Mouse (Mus musculus): ENCODE data around the gene Zdhhc14. TPM values are rescaled to one million over a fixed set of nuclear protein-coding genes. Genes with fewer than 3 reads are reported as not detected.

Zdhhc14 gene
- polyA plus RNA-seq, 1 experiment from 2014 or later, result 1.6 TPM

- 70% methylated on average over 10 of the region's 12 CpGs for WGBS (ENCODE audit: insufficient replicate concordance)
- no peak overlapping the region for H3K9ac ChIP-seq (ENCODE audit: low read depth, low read length)
- ATAC-seq (replicated peaks; ENCODE audit: insufficient number of reproducible peaks, low FRiP score, low TSS enrichment), result no peak
- no peaks in the 10 kb centered on the region for H3K36me3 ChIP-seq (ENCODE audit: control insufficient read depth, insufficient read depth, low read length)
- H3K9me3 ChIP-seq (replicated peaks; ENCODE audit: control insufficient read depth, low read length), result no peaks in the 10 kb centered on the region
- H3K4me1 ChIP-seq (ENCODE audit: control insufficient read depth, insufficient read depth, low read length), result no peaks in the 10 kb centered on the region
- H3K27me3 ChIP-seq (ENCODE audit: control insufficient read depth, insufficient read depth, low read length), result no peaks in the 10 kb centered on the region
- no peak overlapping the region for H3K4me2 ChIP-seq
- H3K27ac ChIP-seq (ENCODE audit: low read depth, low read length), result no peak overlapping the region
- no peak overlapping the region for H3K4me3 ChIP-seq (ENCODE audit: low read depth, low read length)
Measured at GRCm38 (mm10) chr17:5536259-5537094, 44.1 kb downstream of the Zdhhc14 start.

- WGBS (ENCODE audit: insufficient replicate concordance), result 61% methylated on average over 11 of the region's 11 CpGs
Measured at GRCm38 (mm10) chr17:5537095-5537575, 44.8 kb downstream of the Zdhhc14 start.

GRCm38 (mm10) chr17:5542177-5542576 lies 49.8 kb downstream of the Zdhhc14 start:
- no peak for ATAC-seq (replicated peaks; ENCODE audit: insufficient number of reproducible peaks, low FRiP score, low TSS enrichment)
- WGBS (ENCODE audit: insufficient replicate concordance), result 82% methylated on average over 2 of the region's 2 CpGs
- H3K4me2 ChIP-seq, result no peak overlapping the region
- H3K4me1 ChIP-seq (ENCODE audit: control insufficient read depth, insufficient read depth, low read length), result no peaks in the 10 kb centered on the region
- H3K4me3 ChIP-seq (ENCODE audit: low read depth, low read length), result no peak overlapping the region
- H3K27me3 ChIP-seq (ENCODE audit: control insufficient read depth, insufficient read depth, low read length), result no peaks in the 10 kb centered on the region
- no peak overlapping the region for H3K27ac ChIP-seq (ENCODE audit: low read depth, low read length)
- H3K36me3 ChIP-seq (ENCODE audit: control insufficient read depth, insufficient read depth, low read length), result no peaks in the 10 kb centered on the region
- H3K9me3 ChIP-seq (replicated peaks; ENCODE audit: control insufficient read depth, low read length), result no peaks in the 10 kb centered on the region
- no peak overlapping the region for H3K9ac ChIP-seq (ENCODE audit: low read depth, low read length)

More at GRCm38 (mm10) chr17:5537095-5537575, 44.8 kb downstream of the Zdhhc14 start:
- no peak overlapping the region for H3K4me2 ChIP-seq
- no peaks in the 10 kb centered on the region for H3K27me3 ChIP-seq (ENCODE audit: control insufficient read depth, insufficient read depth, low read length)
- H3K36me3 ChIP-seq (ENCODE audit: control insufficient read depth, insufficient read depth, low read length), result no peaks in the 10 kb centered on the region
- no peak overlapping the region for H3K9ac ChIP-seq (ENCODE audit: low read depth, low read length)
- no peaks in the 10 kb centered on the region for H3K9me3 ChIP-seq (replicated peaks; ENCODE audit: control insufficient read depth, low read length)
- ATAC-seq (replicated peaks; ENCODE audit: insufficient number of reproducible peaks, low FRiP score, low TSS enrichment), result no peak
- no peaks in the 10 kb centered on the region for H3K4me1 ChIP-seq (ENCODE audit: control insufficient read depth, insufficient read depth, low read length)
- H3K4me3 ChIP-seq (ENCODE audit: low read depth, low read length), result no peak overlapping the region
- no peak overlapping the region for H3K27ac ChIP-seq (ENCODE audit: low read depth, low read length)

- no peak overlapping the region for H3K27ac ChIP-seq (ENCODE audit: low read depth, low read length)
- ATAC-seq (replicated peaks; ENCODE audit: insufficient number of reproducible peaks, low FRiP score, low TSS enrichment), result no peak
- H3K27me3 ChIP-seq (ENCODE audit: control insufficient read depth, insufficient read depth, low read length), result no peaks in the 10 kb centered on the region
- no peak overlapping the region for H3K4me3 ChIP-seq (ENCODE audit: low read depth, low read length)
- H3K9me3 ChIP-seq (replicated peaks; ENCODE audit: control insufficient read depth, low read length), result no peaks in the 10 kb centered on the region
- 68% methylated on average over 5 of the region's 5 CpGs for WGBS (ENCODE audit: insufficient replicate concordance)
- H3K36me3 ChIP-seq (ENCODE audit: control insufficient read depth, insufficient read depth, low read length), result no peaks in the 10 kb centered on the region
- H3K4me1 ChIP-seq (ENCODE audit: control insufficient read depth, insufficient read depth, low read length), result no peaks in the 10 kb centered on the region
- no peak overlapping the region for H3K4me2 ChIP-seq
- no peak overlapping the region for H3K9ac ChIP-seq (ENCODE audit: low read depth, low read length)
Measured at GRCm38 (mm10) chr17:5544065-5544464, 51.7 kb downstream of the Zdhhc14 start.

- ATAC-seq (replicated peaks; ENCODE audit: insufficient number of reproducible peaks, low FRiP score, low TSS enrichment), result no peak
- Histone ChIP-seq H3K4me3 (ENCODE audit: low read depth, low read length) (no peak overlapping the region), H3K9me3 (replicated peaks; ENCODE audit: control insufficient read depth, low read length) (no peaks in the 10 kb centered on the region), H3K27ac (ENCODE audit: low read depth, low read length) (no peak overlapping the region), H3K4me1 (ENCODE audit: control insufficient read depth, insufficient read depth, low read length) (no peaks in the 10 kb centered on the region), H3K27me3 (ENCODE audit: control insufficient read depth, insufficient read depth, low read length) (no peaks in the 10 kb centered on the region), H3K9ac (ENCODE audit: low read depth, low read length) (no peak overlapping the region), H3K4me2 (no peak overlapping the region), H3K36me3 (ENCODE audit: control insufficient read depth, insufficient read depth, low read length) (no peaks in the 10 kb centered on the region)
- WGBS (ENCODE audit: insufficient replicate concordance), result 88% methylated on average over 2 of the region's 2 CpGs
Measured at GRCm38 (mm10) chr17:5545065-5545464, 52.7 kb downstream of the Zdhhc14 start.

GRCm38 (mm10) chr17:5548546-5548945 lies 56.2 kb downstream of the Zdhhc14 start:
- no peak overlapping the region for H3K27ac ChIP-seq (ENCODE audit: low read depth, low read length)
- H3K9me3 ChIP-seq (replicated peaks; ENCODE audit: control insufficient read depth, low read length), result no peaks in the 10 kb centered on the region
- no peak for ATAC-seq (replicated peaks; ENCODE audit: insufficient number of reproducible peaks, low FRiP score, low TSS enrichment)
- H3K36me3 ChIP-seq (ENCODE audit: control insufficient read depth, insufficient read depth, low read length), result no peaks in the 10 kb centered on the region
- no peaks in the 10 kb centered on the region for H3K4me1 ChIP-seq (ENCODE audit: control insufficient read depth, insufficient read depth, low read length)
- no peak overlapping the region for H3K9ac ChIP-seq (ENCODE audit: low read depth, low read length)
- WGBS (ENCODE audit: insufficient replicate concordance), result 93% methylated on average over 2 of the region's 2 CpGs
- H3K27me3 ChIP-seq (ENCODE audit: control insufficient read depth, insufficient read depth, low read length), result no peaks in the 10 kb centered on the region
- H3K4me2 ChIP-seq, result no peak overlapping the region
- no peak overlapping the region for H3K4me3 ChIP-seq (ENCODE audit: low read depth, low read length)

- Histone ChIP-seq H3K36me3 (ENCODE audit: control insufficient read depth, insufficient read depth, low read length) (no peaks in the 10 kb centered on the region), H3K4me2 (no peak overlapping the region), H3K9ac (ENCODE audit: low read depth, low read length) (no peak overlapping the region), H3K9me3 (replicated peaks; ENCODE audit: control insufficient read depth, low read length) (no peaks in the 10 kb centered on the region), H3K27ac (ENCODE audit: low read depth, low read length) (no peak overlapping the region), H3K4me1 (ENCODE audit: control insufficient read depth, insufficient read depth, low read length) (no peaks in the 10 kb centered on the region), H3K4me3 (ENCODE audit: low read depth, low read length) (no peak overlapping the region), H3K27me3 (ENCODE audit: control insufficient read depth, insufficient read depth, low read length) (no peaks in the 10 kb centered on the region)
- ATAC-seq (replicated peaks; ENCODE audit: insufficient number of reproducible peaks, low FRiP score, low TSS enrichment), result no peak
- 91% methylated on average over 6 of the region's 6 CpGs for WGBS (ENCODE audit: insufficient replicate concordance)
Measured at GRCm38 (mm10) chr17:5549460-5549859, 57.1 kb downstream of the Zdhhc14 start.

GRCm38 (mm10) chr17:5550444-5550843 lies 58.1 kb downstream of the Zdhhc14 start:
- H3K9me3 ChIP-seq (replicated peaks; ENCODE audit: control insufficient read depth, low read length), result no peaks in the 10 kb centered on the region
- H3K36me3 ChIP-seq (ENCODE audit: control insufficient read depth, insufficient read depth, low read length), result no peaks in the 10 kb centered on the region
- no peak overlapping the region for H3K9ac ChIP-seq (ENCODE audit: low read depth, low read length)
- no peaks in the 10 kb centered on the region for H3K4me1 ChIP-seq (ENCODE audit: control insufficient read depth, insufficient read depth, low read length)
- no peak overlapping the region for H3K4me3 ChIP-seq (ENCODE audit: low read depth, low read length)
- no peak for ATAC-seq (replicated peaks; ENCODE audit: insufficient number of reproducible peaks, low FRiP score, low TSS enrichment)
- 90% methylated on average over 10 of the region's 10 CpGs for WGBS (ENCODE audit: insufficient replicate concordance)
- no peak overlapping the region for H3K27ac ChIP-seq (ENCODE audit: low read depth, low read length)
- H3K4me2 ChIP-seq, result no peak overlapping the region
- H3K27me3 ChIP-seq (ENCODE audit: control insufficient read depth, insufficient read depth, low read length), result no peaks in the 10 kb centered on the region

GRCm38 (mm10) chr17:5551136-5551535 lies 58.8 kb downstream of the Zdhhc14 start:
- H3K9ac ChIP-seq (ENCODE audit: low read depth, low read length), result no peak overlapping the region
- no peaks in the 10 kb centered on the region for H3K36me3 ChIP-seq (ENCODE audit: control insufficient read depth, insufficient read depth, low read length)
- WGBS (ENCODE audit: insufficient replicate concordance), result 81% methylated on average over 3 of the region's 3 CpGs
- H3K4me1 ChIP-seq (ENCODE audit: control insufficient read depth, insufficient read depth, low read length), result no peaks in the 10 kb centered on the region
- H3K4me3 ChIP-seq (ENCODE audit: low read depth, low read length), result no peak overlapping the region
- H3K9me3 ChIP-seq (replicated peaks; ENCODE audit: control insufficient read depth, low read length), result no peaks in the 10 kb centered on the region
- no peak overlapping the region for H3K27ac ChIP-seq (ENCODE audit: low read depth, low read length)
- no peak overlapping the region for H3K4me2 ChIP-seq
- no peak for ATAC-seq (replicated peaks; ENCODE audit: insufficient number of reproducible peaks, low FRiP score, low TSS enrichment)
- H3K27me3 ChIP-seq (ENCODE audit: control insufficient read depth, insufficient read depth, low read length), result no peaks in the 10 kb centered on the region

Data from heart, embryonic 11.5 days (tissue).